Mouse (Mus musculus): Measurements from ENCODE around the gene Zfp428.

DNA sequence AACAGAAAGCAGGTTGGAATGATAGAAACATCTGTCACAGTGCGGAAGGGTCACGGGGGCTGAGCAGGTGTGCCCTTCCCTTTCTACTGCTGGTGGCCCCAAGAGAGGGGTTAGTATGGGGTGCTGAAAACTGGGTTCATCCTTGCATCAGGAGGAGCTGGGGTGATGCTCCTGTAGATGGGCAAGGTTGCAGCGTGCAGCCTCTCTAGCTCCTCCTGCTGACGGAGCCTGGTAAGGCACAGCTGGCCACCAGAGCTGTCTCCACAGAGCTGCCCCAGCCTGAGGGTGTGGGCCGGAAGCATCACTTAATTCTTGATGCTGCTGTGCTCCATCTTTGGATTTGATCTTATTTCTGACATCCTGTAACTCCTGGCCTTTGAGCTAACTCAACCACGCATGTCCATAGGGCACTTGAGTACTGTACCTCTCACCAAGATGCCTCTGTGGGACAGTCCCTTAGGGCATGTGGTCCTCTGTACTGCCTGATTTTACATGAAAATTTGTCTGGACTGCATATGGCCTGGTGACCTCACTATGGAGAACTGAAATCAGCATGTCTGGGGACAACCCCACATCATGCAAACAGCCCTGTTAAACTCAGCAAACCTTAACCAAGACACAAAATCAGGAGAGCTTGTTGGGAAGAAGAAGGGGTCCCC, 57.9 kb downstream of the Zfp428 start:
- peak; percentile 99 for TF ChIP-seq CTCF (IDR thresholded peaks at IDR 0.05; ENCODE audit: low read depth, low read length)
- no peak for TF ChIP-seq TAL1 (conservative IDR thresholded peaks at IDR 0.05; ENCODE audit: low read depth, low read length)
- TF ChIP-seq GATA1 (IDR thresholded peaks at IDR 0.05; ENCODE audit: borderline replicate concordance, low read length) = no peak
- no peak for TF ChIP-seq POLR2AphosphoS5 (IDR thresholded peaks at IDR 0.05; ENCODE audit: insufficient replicate concordance, low read depth, low read length)
- TF ChIP-seq GATA2 (IDR thresholded peaks at IDR 0.05; ENCODE audit: borderline replicate concordance, low read depth, low read length) = no peak
